Mouse (Mus musculus) CH12.LX (cell line): ENCODE measurements at regions not wholly inside any gene's neighbourhood (a gene's known extent, or its start where the extent isn't known, plus 50 kb on each side); places are given as distances from the start of the nearest gene placed in this dataset.

ENCODE experiments used
- CTCF ChIP-seq, 2 experiments: IDR thresholded peaks in 1 of 2; conservative IDR thresholded peaks in 1 of 2; 2 replicates each; pipeline ENCODE4 v1.5.1; 2011 to 2012; ENCODE audit warnings: low read depth in 2 of 2, low read length in 2 of 2, improper control_type of control experiment in 1 of 2, inconsistent platforms in 1 of 2, mild to moderate bottlenecking in 1 of 2, moderate library complexity in 1 of 2
- EP300 ChIP-seq: IDR thresholded peaks from 2 replicates; pipeline ENCODE4 v1.6.1; 2011; ENCODE audit warnings: low read length, improper control_type of control experiment
- MEF2A ChIP-seq: IDR thresholded peaks from 2 replicates; pipeline ENCODE4 v1.6.1; 2014; ENCODE audit warnings: low read depth, mild to moderate bottlenecking, inconsistent platforms, low read length, improper control_type of control experiment, borderline replicate concordance
- NRF1 ChIP-seq: IDR thresholded peaks from 2 replicates; pipeline ENCODE4 v1.6.1; 2014; ENCODE audit warnings: low read depth, mild to moderate bottlenecking, inconsistent platforms, low read length, improper control_type of control experiment, moderate library complexity
- POLR2A ChIP-seq: IDR thresholded peaks from 2 replicates; pipeline ENCODE4 v1.6.1; 2011; ENCODE audit warnings: low read depth, mild to moderate bottlenecking, improper control_type of control experiment, low read length
- UBTF ChIP-seq: IDR thresholded peaks from 2 replicates; pipeline ENCODE4 v1.6.1; 2012; ENCODE audit warnings: low read depth, mild to moderate bottlenecking, inconsistent platforms, low read length, improper control_type of control experiment, moderate library complexity
- ZKSCAN1 ChIP-seq: IDR thresholded peaks from 2 replicates; pipeline ENCODE4 v1.6.1; 2012; ENCODE audit warnings: low read depth, inconsistent platforms, low read length, improper control_type of control experiment, borderline replicate concordance

- TF ChIP-seq MEF2A (no peak), EP300 (no peak), CTCF (conservative IDR thresholded peaks at IDR 0.05 in 1 of 2, IDR thresholded peaks at IDR 0.05 in 1 of 2; ENCODE audit: low read depth in 2 of 2, low read length in 2 of 2) (no peak), POLR2A (no peak), UBTF (no peak), NRF1 (no peak), ZKSCAN1 (no peak)
Observed at GRCm38 (mm10) chr11:111774108-111774679, 708.2 kb downstream of the Kcnj2 start.
